Mouse (Mus musculus) right cerebral cortex, postnatal 25 days (tissue): ENCODE measurements at regions not wholly inside any gene's neighbourhood (a gene's known extent, or its start where the extent isn't known, plus 50 kb on each side); places are given as distances from the start of the nearest gene placed in this dataset.

Source experiments
- DNase-seq: peaks from one replicate; pipeline ENCODE4 v3.0.0; 2022

DNA sequence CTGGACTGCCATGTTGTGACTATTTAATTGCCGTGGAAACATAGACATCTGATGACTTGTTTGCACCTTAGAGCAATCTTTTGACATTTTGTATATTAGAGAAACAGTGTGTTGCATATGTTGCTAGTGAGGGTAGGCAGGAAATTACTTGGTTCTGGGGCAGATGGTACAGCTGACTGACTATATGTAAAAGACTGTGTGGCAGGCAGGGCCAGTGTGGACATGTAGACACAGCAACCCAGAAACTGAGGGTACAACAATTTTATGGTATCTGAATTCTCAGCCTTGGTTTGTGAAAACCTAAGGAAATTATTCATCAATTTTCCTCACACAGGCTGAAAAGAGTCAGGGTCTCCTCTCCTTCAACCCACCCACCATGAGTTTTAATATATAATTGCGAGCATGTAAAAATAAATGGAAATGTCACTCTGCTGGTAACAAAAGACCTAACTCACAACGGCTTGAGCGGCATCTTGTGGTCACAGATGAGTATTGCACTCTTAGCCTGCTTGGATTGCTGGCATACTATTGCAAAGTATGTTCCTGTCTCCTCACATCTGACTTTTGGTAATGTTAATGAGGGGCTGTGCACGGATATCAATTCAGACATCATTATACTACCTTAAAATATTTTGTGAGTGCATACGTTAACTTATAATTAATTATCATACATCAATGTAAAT lies 329.8 kb downstream of the Psat1 start:
- peak; percentile 51 for DNase-seq

DNA sequence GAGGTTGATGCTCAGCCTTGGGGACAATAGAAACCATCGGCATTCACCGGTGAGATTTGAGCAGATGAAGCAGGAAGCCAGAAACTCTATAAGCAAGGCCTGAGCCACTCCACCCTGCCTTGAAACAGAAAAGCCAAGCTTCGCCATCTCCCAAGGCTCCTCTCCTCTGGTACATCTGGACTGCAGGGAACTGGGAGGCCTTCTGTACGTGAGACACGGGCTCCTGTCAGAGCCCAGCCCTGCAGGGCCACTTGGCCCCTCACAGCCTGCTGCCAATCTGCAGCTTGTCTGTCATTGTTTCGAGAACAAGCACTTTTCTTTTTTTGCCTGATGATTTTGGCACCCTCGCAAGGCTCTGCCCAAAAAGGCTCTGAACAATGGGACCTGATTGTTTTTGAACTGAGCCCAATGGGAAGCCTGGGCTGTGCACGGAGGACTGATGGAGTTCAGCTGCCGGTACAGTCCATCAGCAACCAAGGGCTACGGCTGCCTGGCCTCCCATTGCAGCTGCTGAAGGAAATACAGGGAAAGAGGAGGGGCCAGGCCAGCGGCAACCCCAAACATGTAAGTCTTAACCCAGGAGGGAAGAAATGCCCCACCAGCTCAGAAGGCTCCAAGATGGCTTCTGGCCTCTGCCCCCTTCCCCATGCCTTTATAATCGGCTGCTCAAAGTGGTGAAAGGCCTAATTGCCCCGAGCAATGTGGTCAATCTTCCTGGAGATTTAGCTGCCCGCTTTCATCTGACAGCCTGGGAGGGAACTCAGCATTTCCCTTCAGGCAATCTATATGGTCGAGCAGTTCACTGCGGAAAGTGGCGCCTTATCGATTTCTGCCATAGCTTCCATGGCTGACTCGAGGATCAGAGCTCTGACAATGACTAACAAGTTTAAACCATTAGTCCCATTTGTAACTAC lies 332.2 kb downstream of the Psat1 start:
- DNase-seq, result no peak

DNA sequence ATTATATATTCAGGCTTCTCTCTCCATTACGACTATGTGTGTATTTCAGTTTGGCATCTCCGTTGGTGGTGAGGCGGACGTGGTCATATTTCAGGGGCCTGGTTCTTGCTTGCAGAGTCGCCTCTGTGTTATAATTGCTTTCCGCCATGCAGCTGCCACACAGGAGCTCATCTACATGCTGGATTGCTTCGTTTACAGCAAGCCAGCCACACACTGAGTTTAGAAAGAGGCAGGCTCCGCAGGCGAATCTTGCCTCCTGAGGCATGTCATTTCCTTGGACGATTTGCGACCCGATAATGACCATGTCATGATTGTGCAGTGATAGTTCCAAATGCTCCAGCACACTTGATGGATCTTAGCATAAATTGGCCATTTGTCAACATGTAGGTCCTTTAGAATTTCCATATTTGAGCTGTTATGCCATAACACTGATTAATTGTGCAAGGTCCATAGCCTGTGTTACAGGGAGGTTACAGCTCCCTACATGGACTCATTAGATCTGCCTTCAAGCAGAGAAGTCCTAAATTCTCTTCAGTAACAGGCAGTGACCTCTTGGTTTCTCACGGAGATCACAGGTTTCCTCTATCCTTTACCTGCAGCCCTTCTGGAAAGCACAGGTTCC lies 335.9 kb downstream of the Psat1 start:
- DNase-seq, result no peak

DNA sequence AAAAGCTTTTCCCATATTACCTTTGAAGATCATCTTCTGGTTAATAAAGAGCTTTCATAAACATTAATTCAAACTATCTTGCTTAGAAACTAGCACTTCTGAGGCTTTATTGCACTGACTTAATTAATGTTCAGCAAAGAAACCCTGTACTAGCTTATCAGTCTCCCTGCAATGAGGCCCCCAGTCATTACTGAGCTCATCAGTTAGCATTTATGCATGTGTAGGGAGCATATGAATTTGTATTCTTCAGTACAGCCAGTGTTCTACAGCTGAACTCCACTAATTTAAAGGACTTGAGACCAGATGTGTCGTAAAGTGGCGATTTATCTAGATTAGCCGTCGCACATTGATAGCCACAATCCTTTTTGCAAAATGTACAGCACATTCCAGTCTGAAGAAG lies 340.7 kb downstream of the Psat1 start:
- DNase-seq, result no peak

DNA sequence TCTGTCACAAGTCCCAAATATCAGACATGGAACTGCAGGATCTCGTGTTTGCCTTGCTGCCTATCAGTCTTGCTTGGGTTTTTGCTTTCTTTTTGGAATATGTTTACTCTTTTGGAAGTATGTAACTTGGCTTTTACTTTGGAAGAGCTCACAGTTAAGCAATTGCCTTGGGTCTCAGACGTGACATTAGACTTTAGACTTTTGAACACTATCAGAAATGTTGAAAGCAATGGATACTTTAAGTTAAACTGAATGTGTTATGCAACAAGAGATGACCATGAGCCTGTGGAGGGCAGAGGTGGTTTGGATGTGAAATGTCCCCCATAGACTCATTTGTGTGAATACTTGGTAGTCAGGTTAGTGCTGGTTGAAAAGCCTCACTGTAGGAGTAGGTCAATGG lies 354.3 kb downstream of the Psat1 start:
- DNase-seq, result no peak

DNA sequence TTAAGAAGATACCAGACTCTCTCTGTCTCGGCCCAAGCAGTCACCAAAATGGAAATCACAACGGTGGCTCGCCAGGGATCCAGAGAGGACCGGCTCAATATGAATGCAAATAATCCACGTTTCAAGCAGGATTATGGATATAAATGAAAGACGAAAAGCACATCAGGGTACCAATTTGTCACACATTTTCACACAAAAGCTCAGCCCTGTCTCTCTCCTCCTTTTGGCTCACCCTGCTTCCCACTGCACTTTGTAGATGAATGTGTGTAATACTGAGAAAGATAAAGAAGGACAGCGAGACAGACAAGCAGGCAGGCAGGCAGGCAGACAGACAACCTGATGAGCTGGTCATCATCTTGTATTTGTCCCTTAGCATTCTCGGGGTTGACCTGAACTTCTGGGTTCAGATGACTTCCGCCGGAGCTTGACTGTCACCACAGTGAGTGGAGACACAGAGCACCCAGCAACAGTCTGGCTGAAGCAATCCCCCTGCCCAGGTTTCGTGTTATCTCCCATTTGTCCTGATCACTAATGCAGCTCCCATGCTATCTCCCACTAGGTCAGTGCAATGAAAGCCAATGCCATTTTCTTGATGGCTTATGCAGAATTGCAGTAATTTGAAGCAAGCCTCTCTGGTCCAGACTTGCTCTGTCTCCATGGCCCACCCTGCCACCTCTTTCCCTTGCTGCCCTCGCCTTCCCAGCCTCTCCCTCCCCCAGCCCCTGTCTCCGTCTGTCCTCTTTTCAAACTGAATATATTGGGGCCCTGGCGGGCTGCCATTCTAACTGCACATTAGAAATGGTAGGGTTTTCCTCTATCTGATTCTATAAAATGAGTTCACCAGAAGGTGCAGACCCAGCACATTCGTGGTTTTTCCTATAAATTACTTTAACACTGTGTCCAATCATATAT lies 363.1 kb downstream of the Psat1 start:
- no peak for DNase-seq

DNA sequence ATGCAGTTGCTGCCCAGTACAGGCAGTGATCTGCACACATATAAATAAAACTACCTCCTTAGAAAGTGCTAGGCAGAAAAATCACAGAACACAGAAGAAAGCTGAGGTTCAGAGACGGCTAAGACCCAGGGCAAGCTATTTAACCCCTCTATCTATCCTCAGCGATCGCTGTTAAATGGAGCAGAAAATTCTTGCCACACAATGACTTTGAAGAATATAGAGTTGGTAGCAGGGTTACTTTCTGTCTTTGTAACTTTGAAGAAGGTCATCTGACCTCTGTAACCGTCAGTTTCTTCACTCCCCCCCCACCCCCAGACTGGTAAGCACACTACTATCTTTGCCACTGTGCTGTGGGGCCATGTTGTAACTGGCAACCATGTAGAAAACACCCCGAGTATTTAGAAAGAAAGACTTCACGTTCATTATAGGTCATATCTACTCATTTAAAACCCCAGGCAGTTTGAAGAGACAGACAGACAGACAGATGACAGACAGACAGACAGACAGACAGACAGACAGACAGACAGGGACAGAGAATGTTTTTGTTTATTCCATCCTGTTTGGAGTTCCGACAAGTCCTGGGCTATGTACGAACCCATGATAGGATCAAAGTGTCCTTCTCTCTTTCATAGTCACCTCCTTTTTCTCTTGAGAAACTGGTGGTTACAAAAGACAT lies 363.9 kb downstream of the Psat1 start:
- DNase-seq, result no peak

DNA sequence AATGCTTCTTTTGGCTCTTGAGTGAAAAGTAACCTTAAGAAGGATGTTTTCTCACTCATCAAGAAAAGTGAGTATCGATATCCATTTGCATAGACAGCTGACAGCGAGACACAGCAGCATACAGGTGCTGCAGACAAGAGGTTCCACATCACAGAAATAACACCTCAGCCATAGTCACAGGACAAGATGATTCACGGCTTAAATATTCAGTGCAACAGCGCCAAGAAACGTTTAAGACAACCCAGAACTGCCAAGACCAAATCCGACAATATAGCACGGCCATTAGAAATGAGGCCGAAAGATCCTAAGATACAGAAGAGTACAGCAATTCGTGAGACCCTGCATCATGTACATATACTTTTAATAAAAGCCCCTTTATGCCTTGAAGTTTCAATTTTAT lies 375.9 kb downstream of the Psat1 start:
- DNase-seq, result no peak

DNA sequence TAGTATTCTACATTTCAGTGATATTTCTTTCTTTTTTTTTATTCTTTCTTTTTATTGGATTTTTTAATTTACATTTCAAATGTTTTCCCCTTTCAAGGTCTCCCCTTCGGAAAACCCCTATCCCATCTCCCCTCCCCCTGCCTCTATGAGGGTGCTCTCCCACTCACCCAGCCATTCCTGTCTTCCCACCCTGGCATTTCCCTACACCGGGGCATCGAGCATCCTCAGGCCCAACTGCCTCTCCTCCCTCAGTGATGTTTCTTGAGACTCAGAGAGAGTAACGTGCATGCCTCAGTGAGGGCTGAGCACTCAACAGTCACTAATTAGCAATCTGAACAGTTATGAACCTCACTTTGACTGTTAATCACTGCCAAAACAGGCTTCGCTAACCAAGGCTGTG lies 385.6 kb downstream of the Psat1 start:
- no peak for DNase-seq

DNA sequence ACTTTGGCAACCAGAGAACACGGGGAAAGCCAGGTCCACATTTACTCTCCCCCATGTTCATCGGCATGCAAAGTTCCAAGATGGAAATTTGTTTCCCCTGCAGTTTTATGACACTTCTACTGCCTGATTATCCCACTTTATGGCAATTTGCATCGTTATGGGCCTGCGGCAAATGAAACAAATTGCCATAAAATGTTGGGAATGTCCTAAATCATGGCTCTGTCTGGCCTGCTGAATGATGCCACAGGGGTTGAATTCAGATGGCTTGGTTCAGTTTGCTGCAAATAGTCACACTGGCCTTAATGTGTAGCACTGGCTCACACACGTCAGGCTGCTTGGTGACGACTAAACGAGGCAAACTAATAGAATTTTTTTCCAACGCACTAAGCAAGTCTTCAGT lies 393.2 kb downstream of the Psat1 start:
- no peak for DNase-seq

DNA sequence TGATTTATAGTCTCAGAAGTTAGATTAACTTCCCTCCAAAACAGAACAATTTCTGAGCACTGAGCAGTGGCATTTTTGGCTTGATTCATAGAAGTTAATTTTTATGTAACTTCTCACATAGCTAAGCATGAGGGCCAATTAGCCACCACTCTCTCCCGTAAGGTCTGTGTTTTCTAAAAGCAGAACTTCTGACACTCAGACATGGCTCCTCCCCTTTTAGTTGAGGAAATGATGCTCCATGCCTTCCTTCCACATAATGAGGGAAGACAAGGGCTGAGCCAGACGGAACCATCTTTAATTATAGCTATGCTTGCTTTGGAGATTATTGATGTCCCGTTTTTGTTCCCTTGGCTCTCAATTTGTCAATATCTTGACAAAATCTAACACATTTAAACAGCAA lies 429.3 kb downstream of the Psat1 start:
- DNase-seq, result no peak

DNA sequence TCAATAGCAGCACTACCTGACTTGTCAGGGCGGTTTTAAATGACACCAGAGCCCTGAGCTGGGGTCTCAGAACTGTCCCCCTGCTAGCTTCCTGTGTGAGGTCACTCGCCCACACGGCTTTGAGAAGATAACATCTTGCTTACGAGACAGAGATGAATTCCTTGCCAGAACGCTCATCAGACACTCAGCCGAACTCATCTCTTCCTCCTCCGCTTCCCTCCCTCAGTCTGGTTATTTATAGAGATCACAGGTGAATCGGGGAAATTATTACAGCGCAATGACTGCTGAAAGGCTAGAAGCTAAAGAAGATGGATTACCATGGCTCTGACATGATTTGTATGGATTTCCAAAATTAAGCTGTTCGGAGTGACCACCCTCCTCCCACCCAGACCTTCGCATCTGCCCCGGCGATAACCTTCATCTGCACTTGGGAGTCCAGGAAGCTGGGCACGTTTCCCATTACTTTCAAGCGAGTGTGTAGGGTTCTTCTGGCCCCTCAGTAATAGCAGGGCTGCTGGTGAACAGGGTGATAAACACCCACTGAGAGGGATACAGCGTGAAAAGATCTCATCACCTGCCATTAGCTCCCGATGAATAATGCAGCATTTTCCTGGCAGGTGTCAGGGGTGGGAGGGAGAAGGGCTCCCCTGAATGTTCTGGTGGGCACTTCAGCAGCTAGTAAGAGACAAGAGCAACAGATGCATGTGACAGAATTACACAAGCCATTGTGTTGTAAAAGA lies 430.4 kb downstream of the Psat1 start:
- DNase-seq, result peak; percentile 14

DNA sequence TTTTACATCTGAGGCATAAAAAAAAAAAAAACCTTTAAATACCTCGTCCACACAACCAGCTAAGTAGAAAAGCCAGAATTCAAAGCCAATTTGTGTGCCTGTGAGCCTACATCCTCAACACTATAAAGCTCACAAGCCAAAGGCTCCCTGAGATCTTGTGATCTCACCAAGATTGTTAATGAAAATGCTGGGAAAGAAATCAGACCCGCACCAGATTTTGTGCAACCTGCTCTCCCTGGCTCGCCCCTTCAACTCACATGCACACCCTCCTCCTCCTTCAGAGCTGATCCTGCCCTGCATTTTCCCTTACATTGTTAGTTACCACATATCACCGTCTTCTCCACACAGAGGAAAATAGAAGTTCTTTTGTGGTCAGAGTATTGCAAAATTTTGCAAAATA lies 433.9 kb downstream of the Psat1 start:
- DNase-seq, result peak; percentile 5

DNA sequence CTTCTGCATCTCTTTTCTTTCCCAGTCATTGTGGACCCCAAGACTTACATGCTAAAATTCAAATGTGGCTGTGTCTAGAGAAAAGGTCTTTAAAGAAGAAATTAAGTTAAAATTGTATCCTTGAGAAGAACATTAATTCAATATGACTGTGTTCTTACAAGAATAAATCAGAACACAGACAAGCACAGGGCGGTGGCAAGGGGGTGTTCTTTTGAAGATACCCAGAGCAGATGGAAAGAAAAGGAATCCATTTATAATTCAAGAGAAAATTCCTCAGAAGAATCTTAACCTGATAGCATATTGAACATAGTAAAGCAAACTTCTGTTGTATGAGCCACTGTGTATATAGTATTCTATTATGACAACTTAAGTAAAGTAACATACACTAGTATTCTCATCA lies 436.7 kb downstream of the Psat1 start:
- DNase-seq, result no peak

DNA sequence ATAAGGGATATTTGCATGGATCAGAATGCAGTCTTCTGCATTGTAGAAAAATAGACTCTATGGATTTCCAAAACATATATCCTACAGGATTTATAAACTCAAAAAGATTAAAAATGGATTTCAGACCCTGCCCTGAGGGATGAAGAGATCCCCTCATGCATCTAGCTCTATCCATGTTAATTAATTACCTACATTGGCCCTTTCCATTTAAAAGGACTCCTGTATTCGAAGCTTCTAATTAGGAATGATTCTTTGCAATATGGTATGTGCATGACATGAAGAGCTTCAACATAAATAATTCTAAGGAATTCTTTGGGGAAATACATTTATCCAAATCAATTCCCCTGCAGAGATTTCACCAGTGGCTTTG lies 444.2 kb downstream of the Psat1 start:
- DNase-seq, result no peak

DNA sequence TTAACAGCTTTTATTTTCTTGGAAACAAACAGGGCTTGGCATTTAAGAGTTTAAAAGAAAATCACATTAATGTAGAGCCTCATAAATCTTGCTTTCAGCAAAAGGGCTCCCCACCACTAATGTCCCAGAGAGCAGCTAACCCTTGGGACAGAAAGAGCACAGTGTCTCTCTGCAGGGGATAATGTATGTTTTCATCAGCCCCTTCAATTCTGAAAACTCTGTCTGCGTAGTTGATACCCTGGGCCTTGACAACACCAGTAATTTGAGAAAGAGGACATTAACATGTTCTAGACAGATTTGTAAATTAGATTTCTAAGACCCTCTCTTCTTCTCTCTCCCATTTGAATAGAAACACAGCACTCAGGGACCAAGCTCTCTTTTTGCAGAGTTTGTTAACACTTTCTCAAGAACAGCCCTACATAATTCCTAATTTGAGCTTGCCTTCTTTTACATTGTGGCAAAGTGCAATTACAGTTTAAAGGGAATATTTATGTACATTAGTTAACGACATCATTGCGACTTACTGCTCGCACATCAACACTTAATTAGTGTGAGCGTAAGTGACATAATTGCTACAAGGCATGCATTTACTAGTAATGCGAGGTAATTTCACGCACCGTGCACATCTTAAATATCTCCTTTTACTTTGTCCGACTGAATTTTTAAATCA lies 444.7 kb downstream of the Psat1 start:
- DNase-seq, result no peak

DNA sequence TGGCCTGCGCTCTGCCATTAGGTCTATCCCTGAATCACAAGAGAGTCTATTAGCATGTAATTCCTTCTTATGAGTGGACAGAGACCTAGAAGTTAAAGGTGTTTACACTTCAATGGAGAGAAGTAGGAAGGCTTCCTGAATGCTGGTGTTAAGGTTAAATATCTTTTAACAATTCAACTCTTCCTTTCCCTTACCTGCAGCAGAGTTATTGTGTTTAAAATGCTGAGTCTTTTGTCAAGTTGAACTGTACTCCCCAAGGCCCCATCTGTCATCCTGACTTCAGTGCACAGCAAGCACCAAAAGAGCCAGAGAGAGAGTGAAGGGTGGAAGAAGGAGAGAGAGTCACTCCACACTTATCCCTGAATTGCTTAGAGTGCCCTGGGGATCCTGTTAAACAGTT lies 451.6 kb downstream of the Psat1 start:
- no peak for DNase-seq

DNA sequence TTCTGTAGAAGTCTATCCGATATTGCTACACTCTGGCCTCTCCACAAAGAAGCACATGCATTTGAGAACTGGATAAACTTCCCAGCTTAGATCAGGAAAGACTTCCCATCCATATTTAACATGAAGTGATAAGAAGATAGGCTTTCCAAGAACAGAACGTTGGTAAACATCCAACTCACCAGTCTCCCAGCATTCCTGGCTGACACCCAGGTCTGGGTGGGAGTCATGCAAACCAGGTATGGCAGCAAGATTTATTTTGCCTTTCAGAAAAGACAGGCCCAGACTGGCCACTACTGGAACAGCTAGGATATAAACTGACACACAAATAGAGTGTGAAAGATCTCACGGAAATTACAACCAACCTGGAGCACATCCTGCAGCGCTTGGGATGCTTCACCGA lies 459.6 kb downstream of the Psat1 start:
- peak; percentile 23 for DNase-seq

DNA sequence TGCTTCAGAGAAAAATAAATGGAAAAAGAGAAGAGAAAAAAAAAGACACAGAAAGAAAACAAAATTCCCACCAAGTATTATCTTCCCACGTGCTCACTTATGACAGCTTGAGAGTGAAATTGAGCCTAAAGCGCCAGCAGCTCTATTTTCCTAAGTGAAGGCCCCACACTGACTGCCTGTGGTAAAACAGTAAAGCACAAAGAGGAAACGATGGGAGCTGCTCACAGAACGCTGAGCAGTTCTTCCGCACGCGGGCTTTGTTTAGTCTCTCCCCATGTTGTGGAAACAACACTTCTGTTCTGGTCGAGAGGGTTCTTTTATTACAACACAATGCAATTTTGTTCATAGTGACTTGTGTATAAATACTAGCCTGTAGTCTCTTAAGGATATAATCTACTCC lies 465.5 kb downstream of the Psat1 start:
- DNase-seq, result no peak

DNA sequence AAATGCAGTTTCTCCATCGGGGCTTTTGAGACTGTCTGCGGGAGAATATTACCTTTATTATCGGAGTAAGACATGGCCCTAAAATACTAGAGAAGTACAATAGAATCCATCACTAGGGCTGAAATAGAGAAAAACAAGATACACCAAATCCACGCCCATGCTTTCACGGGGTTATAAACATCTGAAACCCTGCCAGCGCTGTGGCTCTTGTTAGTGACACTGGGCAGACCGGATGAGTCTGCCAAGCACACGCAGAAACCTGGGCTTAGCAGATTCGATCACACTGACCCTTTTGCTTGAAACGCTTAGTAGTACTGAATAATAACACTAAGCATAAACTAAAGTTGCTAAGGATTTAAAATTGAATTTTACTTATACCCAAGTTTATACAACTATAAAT lies 477.6 kb downstream of the Psat1 start:
- DNase-seq, result no peak

DNA sequence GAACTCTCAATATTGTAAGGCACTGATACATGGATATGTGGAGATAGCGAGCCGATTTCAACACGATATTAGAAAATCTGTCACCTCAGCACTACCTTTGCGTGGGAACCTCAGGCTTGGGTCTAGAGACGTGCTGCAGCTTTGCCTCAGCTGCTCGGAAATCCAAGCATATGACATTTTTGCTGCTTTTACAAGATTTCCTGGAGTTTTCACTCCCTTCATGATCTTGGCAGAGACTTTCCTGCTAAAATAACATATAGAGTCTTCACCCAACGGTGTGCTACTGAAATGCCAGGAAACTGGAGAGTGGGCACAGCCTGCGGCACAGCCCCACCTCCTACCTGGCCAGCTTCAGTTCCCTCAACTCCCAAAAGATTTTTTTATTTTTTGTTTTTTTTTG lies 480.4 kb downstream of the Psat1 start:
- DNase-seq, result peak; percentile 15
